Mouse (Mus musculus) heart, adult 2 months (tissue): ENCODE measurements around the gene Bmper. TPM values are rescaled to one million over a fixed set of nuclear protein-coding genes. Genes with fewer than 3 reads are reported as not detected.
A peak's percentile ranks its signal among the peaks of the same experiment; 100 is the strongest.

Experiments
- DNase-seq, 2 experiments: peaks; one replicate each; pipeline ENCODE4 v3.0.0; 2021
- H3K27ac ChIP-seq: fragments of 200-600 bp; 2 replicates; pipeline ENCODE4 v1.8.1; 2022
- H3K27me3 ChIP-seq: fragments of 200-500 bp; 2 replicates; pipeline ENCODE4 v1.6.1; 2012; ENCODE audit warnings: mild to moderate bottlenecking, low read length, inconsistent platforms, mixed read lengths; ENCODE audit not compliant: control insufficient read depth, insufficient read depth
- H3K36me3 ChIP-seq: fragments of 200-500 bp; 2 replicates; pipeline ENCODE4 v1.6.1; 2012; ENCODE audit warnings: low read length, inconsistent platforms; ENCODE audit not compliant: control insufficient read depth, insufficient read depth
- H3K4me1 ChIP-seq: fragments of 200-500 bp; 2 replicates; pipeline ENCODE4 v1.6.1; 2011; ENCODE audit warnings: low read length; ENCODE audit not compliant: control insufficient read depth, insufficient read depth
- H3K4me3 ChIP-seq: fragments of 200-600 bp; 2 replicates; pipeline ENCODE4 v1.8.1; 2022
- H3K79me2 ChIP-seq: fragments of 200-500 bp; replicated peaks from 2 replicates; pipeline ENCODE4 v1.6.1; 2012; ENCODE audit warnings: mild to moderate bottlenecking, inconsistent platforms, low read length, moderate library complexity, mixed read lengths; ENCODE audit not compliant: control insufficient read depth, insufficient read depth
- H3K9ac ChIP-seq: fragments of 200-500 bp; 2 replicates; pipeline ENCODE4 v1.6.1; 2012; ENCODE audit warnings: low read depth, mild to moderate bottlenecking, control low read depth, inconsistent platforms, low read length, mixed read lengths
- CTCF ChIP-seq: fragments of 200-600 bp; IDR thresholded peaks from 2 replicates; pipeline ENCODE4 v1.8.1; 2022; ENCODE audit warnings: antibody characterized with exemption, mild to moderate bottlenecking, moderate library complexity
- EP300 ChIP-seq: fragments of 200-500 bp; IDR thresholded peaks from 2 replicates; pipeline ENCODE4 v1.6.1; 2011; ENCODE audit warnings: low read depth, low read length, control low read depth; ENCODE audit not compliant: insufficient read depth
- POLR2A ChIP-seq: fragments of 200-500 bp; IDR thresholded peaks from 2 replicates; pipeline ENCODE4 v1.6.1; 2011; ENCODE audit warnings: mild to moderate bottlenecking, low read depth, low read length, control low read depth; ENCODE audit not compliant: insufficient read depth
- WGBS: fragments of 180-500 bp; shearing (Covaris S2); methylation state at CpG from one replicate; pipeline ENCODE4 v1.1.7; 2018; 5-methylcytosine and 5-hydroxymethylcytosine counted together
- intact Hi-C: fragments of 180-260 bp; cut with DNase I; formaldehyde crosslinking; loops from one replicate; pipeline ENCODE4 v1.15.1; 2025
- polyA plus RNA-seq: library from polyadenylated mRNA; depleted of rRNA; stranded (reverse); fragments of >200 nt; gene quantifications from 2 replicates; pipeline ENCODE4 v1.2.3, GENCODE M21; 2012
- total RNA-seq, 2 experiments: library from RNA; stranded (reverse); gene quantifications; 2 replicates each; pipeline ENCODE4 v1.2.3; 2021

Gene Bmper
- total and polyA plus RNA-seq, 3 experiments, result 1.9 to 4.3 (median 2.6) TPM

DNA sequence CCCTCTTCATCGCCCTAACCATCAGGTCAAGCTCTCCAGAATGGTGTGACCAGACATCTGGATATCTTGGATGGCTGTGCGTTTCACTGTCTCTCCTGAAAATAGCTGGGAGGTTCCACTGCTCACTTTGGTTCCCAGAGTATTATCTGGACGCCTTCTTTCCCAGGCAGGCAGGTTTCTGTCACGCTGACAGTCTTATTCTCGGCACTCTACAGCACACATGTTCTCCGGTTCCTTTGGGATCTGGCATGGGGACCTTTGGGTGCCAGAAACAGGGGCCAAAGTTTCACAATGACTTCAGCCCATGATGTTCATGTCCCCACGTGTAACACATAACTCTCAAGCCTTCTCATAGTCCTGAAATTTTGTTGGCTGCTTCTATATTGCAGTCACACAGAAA, 173.3 kb downstream of the Bmper start:
- H3K9ac ChIP-seq, result no peak overlapping the region
- peak; percentile 79 for TF ChIP-seq EP300
- TF ChIP-seq CTCF, result no peak
- TF ChIP-seq POLR2A, result no peak
- intact Hi-C loops, result no loop called here

GRCm38 (mm10) chr9:23397876-23398275, 175.0 kb downstream of the Bmper start:
- intact Hi-C loops, result no loop called here
- Histone ChIP-seq H3K79me2 (no peaks in the 10 kb centered on the region), H3K36me3 (no peaks in the 10 kb centered on the region), H3K27me3 (no peaks in the 10 kb centered on the region), H3K4me1 (peaks cover 7% of the 10 kb centered on the region), H3K4me3 (no peak overlapping the region), H3K27ac (no peak overlapping the region), H3K9ac (no peak overlapping the region)
- TF ChIP-seq CTCF, result no peak
- no peak for TF ChIP-seq POLR2A
- no peak for TF ChIP-seq EP300
- WGBS, result 89% methylated on average over 3 of the region's 3 CpGs
- no peak for DNase-seq

More for the DNA sequence above, 173.3 kb downstream of the Bmper start:
- Histone ChIP-seq H3K79me2 (no peaks in the 10 kb centered on the region), H3K36me3 (no peaks in the 10 kb centered on the region), H3K4me1 (peaks cover 7% of the 10 kb centered on the region), H3K27ac (peak overlapping the region; percentile 28; the same call in 1 of the 2 replicates), H3K4me3 (no peak overlapping the region), H3K27me3 (no peaks in the 10 kb centered on the region)
- peak; percentile 58 to 78 for DNase-seq
- 38% methylated on average over 7 of the region's 7 CpGs for WGBS

- no peak overlapping the region for H3K27ac ChIP-seq
- 48% methylated on average over 6 of the region's 6 CpGs for WGBS
- peaks cover 6% of the 10 kb centered on the region for H3K4me1 ChIP-seq
- H3K79me2 ChIP-seq, result no peaks in the 10 kb centered on the region
- DNase-seq, result no peak
- H3K9ac ChIP-seq, result no peak overlapping the region
- H3K4me3 ChIP-seq, result no peak overlapping the region
- intact Hi-C loops, result no loop called here
- H3K36me3 ChIP-seq, result no peaks in the 10 kb centered on the region
- TF ChIP-seq CTCF (no peak), EP300 (no peak), POLR2A (no peak)
- no peaks in the 10 kb centered on the region for H3K27me3 ChIP-seq
These were observed 176.9 kb downstream of the Bmper start for GRCm38 (mm10) chr9:23399638-23400284.

- WGBS, result 75% methylated on average over 6 of the region's 6 CpGs
- intact Hi-C loops, result no loop called here
- Histone ChIP-seq H3K27me3 (no peaks in the 10 kb centered on the region), H3K9ac (no peak overlapping the region), H3K27ac (no peak overlapping the region), H3K36me3 (no peaks in the 10 kb centered on the region; the same call in 1 of the 2 replicates), H3K4me1 (no peaks in the 10 kb centered on the region), H3K79me2 (no peaks in the 10 kb centered on the region), H3K4me3 (no peak overlapping the region)
- TF ChIP-seq EP300 (no peak), POLR2A (no peak), CTCF (no peak)
- no peak for DNase-seq
These were observed 184.5 kb downstream of the Bmper start for GRCm38 (mm10) chr9:23407416-23407815.

DNA sequence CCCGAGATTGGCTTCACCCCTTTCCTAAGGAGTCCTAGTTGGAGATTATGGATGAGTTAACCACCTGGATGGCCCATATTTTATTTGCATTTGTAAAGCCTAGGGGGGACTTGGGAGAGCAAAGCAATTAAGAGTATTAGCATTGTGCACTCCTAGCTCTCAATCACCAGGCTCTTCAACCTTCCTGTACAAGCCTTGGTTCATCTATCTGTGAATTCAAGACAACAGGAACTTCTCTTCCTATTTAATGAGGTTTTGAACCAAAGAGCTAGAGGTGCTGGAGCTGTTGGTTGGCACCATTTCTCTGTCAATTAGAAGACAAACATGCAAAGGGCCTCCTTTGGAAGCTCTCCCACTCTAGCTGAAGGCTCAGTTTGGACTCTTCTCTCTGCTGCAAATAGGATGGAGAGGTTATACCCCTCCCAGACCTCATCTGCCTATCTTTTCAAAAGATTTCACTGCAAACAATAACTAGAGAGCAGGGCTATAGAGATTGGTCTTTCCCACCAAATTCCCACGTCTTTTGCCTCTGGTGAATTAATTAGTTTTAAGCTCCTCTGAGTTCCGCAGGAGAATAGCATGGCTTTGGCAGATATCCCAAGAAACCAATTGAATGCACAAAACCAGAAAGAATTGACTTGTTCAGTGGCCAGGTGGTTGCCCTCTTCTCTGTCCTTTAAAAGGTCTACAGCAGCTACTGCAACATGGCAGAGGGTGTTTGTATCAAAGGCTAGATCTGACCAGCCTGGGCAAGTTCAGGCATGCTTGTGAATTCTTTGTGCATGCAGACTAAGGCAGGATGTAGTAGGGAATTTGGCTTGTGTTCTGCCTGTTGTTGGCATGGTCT, 185.3 kb downstream of the Bmper start:
- TF ChIP-seq CTCF (no peak), POLR2A (no peak), EP300 (no peak)
- Histone ChIP-seq H3K36me3 (no peaks in the 10 kb centered on the region; the same call in 1 of the 2 replicates), H3K4me1 (no peaks in the 10 kb centered on the region; the same call in 1 of the 2 replicates), H3K4me3 (no peak overlapping the region), H3K27ac (no peak overlapping the region), H3K79me2 (no peaks in the 10 kb centered on the region), H3K27me3 (no peaks in the 10 kb centered on the region), H3K9ac (no peak overlapping the region)
- intact Hi-C loops, result no loop called here
- no peak for DNase-seq
- 77% methylated on average over 3 of the region's 3 CpGs for WGBS

DNA sequence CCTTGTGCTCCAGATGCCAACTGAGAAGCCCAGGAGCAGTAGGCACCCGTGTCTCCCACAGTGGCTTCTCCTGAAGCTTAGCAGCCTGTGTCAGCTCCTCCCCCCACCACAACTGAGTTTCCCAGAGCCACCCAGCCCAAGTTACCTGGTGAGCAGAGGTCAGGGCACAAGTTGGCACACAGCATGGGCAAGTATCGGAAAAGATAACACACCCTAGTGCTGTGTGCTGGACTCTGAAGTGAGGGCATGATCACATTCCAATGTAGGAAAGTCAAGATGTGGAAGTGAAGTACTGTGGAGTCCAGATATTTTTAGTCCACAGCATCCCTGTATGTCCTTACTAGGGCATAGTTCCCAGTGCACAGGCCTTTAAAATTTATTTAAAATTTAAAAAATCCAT, 187.7 kb downstream of the Bmper start:
- H3K27me3 ChIP-seq, result no peaks in the 10 kb centered on the region
- no peak overlapping the region for H3K27ac ChIP-seq
- 0 out of 2 replicates have a peak, but pooled peaks have one; percentile 29 for TF ChIP-seq EP300
- TF ChIP-seq POLR2A, result no peak
- intact Hi-C loops, result no loop called here
- H3K4me3 ChIP-seq, result no peak overlapping the region
- no peak overlapping the region for H3K9ac ChIP-seq
- 46% methylated on average over 2 of the region's 2 CpGs for WGBS
- H3K79me2 ChIP-seq, result no peaks in the 10 kb centered on the region
- no peak for DNase-seq
- no peaks in the 10 kb centered on the region; the same call in 1 of the 2 replicates for H3K36me3 ChIP-seq
- H3K4me1 ChIP-seq, result no peaks in the 10 kb centered on the region; the same call in 1 of the 2 replicates
